Mouse (Mus musculus) adrenal gland, adult (tissue): ENCODE measurements around the gene Abcd1.
"Not testable (repeated sequence)": the region's sequence is repeated elsewhere in the genome, so short reads cannot be mapped to it uniquely, and the experiment has no call there.

Experiments
- DNase-seq, 2 experiments: peaks; one replicate each; pipeline ENCODE4 v3.0.0; 2022 to 2023; ENCODE audit warnings: low spot score in 1 of 2; ENCODE audit not compliant: inconsistent age in 2 of 2

Abcd1 gene

DNA sequence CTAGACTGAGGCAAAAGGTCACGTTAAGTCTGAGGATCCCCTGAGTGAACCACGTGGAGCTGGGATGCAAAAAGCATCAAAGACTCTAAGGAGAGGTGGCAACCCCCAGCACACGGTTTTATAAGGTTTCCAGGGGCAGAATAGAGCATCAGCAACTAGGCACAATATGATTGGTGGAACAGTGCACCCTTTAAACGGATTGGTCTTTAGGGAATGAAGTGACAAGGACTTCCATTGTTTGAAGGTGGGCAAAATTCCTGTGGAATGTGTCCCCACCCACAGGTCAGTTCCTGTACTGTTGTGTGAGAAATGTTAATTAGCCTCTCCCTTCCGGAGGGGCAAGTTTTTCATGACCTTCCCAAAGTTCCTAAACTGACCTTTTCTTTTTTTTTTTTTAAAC, 22.8 kb downstream of the Abcd1 start:
- no peak for DNase-seq

DNA sequence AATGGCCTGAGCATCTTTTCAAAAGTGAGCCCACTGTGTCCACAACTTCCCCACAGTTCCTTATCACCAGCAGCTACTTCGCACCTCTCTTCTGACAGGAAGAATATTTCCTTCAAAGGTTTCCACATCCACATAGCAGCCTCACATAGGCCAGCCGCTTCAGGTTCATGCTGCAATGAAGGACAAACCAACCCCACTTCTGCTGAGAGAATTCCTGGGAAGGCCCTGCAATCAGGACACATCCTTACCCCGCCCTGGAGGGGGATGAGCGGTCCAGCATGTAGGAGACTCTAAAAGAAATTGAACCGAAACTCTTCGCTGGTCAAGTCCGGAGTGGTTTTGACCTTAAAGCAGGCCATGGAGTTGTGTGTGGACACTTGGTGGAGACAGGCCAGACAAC, 23.4 kb downstream of the Abcd1 start:
- not testable (repeated sequence) for DNase-seq

DNA sequence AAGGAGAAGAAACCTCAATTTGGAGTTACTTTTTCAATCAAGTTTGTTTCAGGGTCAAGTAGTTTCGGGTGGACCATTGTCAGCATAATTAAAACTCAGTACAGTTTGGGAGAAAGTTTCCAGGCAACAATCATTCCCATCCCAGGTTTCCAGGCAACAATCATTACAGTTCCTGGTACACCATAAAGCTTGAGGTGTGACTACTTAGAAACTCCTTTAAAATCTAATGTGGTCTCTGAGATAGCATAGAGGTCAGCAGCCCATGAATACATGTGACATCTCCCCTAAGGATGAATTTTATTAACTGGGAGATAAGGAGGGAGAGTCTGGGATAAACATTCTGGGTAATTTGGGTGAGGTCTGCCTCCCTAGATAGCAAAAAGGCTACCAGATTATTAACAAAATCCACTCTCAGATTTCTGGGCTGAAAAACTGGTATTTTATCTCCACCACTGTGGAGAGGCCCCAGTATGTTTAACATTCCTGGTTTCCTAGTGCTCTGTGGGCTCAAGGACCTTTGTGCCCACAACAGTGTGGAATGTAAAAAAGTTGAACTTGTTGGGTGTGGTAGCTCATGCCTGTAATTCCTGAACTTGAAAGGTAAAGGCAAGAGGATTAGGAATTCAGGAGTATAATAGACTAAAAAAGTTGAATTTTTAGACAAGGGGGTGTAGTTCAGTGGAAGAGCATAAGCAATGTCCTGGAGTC, 28.5 kb downstream of the Abcd1 start:
- DNase-seq, result no peak

DNA sequence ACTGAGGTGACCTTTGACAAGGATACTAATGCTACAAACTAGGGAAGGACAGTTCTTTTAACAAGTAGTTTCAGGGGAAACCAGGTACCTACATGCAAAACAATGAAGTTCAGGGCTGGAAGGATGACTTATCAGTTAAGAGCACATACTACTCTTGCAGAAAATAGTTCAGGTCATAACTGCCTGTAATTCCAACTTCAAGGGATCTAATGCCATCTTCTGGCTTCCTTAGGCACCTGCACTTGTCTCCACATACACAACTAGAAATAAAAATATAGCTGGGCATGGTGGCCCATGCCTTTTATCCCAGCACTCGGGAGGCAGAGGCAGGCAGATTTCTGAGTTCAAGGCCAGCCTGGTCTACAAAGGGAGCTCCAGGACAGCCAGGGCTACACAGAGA, 32.6 kb downstream of the Abcd1 start:
- DNase-seq, result no peak

DNA sequence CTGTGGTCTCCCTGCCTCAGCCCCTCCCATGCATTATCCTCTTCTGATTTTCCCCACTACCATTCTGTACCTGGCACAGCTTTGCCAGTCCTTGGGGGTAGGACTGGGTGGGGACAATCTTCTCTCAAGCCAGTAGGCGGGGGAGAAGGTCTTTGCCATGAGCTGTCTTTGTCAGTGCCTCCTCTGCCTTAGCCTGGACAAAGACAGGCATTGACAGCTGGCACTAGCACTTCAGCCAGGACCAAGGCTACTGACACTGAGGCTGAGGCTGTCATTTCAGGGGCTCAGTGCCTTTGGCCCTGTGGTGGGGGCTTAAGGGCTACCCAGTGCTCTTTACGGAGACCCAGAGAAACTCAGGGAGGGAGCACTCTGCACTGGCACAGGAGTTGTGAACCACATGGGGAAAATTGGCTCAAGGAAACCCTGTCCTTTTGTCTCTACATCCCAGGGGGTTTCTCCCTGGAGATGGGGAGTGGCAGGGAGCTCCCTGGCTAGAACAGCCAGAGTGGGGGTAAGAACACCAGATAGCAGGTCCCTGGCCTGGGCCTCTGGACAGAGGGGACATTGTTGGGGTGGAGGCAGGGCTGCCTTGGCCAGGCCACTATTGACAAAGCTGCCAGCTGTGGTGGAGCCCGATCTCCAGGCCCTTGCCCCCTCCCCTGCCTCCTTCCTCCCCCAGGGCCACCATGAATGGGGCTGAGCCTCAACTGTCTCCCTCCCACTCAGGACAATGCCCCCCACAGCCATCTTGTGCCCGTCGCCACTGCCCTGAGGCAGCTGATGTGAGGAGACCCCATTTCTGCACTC, 40.1 kb downstream of the Abcd1 start, which contains the start of gene Plxnb3:
Gene Plxnb3, plus strand, starts transcription at position 757 of the 807 bp plus-strand sequence.
- no peak for DNase-seq

DNA sequence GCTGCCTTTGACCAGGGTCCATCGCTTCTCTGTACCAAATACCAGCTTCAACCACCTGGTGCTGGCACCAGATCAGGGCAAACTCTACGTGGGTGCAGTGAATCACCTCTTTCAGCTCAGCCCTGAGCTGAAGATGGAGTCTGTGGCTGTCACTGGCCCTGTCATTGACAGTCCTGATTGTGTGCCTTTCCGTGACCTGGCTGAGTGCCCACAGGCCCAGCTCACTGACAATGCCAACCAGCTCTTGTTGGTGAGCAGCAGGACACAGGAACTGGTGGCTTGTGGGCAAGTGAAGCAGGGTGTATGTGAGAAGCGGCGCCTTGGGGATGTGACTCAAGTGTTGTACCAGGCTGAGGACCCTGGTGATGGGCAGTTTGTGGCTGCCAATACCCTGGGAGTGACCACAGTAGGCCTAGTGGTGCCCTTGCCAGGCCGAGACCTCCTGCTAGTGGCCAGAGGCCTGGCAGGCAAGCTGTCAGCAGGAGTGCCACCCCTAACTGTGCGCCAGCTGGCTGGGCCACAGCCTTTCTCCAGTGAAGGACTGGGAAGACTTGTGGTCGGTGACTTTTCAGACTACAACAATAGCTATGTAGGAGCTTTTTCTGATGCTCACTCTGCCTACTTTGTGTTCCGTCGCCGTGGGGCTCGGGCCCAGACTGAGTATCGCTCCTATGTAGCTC, 42.4 kb downstream of the Abcd1 start:
- DNase-seq, result peak in 1 of 2 experiments; percentile 53

DNA sequence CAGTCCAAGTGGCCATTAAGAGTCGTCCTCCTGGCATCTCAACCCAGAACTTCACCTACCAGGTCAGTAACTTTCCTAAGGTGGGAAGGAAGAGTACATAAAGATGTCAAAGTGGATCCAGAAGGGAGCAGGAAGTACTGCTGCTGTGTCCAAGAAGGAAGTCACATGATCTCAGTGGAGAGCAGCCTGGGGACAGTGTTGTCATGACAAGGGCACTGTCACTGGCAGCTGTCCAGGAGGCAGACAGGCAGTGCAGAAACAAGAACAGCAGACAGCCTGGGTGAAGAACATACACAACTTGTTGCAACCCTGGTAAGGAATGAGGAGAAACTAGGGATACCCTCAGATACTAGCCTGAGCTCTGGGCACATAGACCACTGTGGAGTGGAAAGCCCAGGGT, 48.9 kb downstream of the Abcd1 start:
- peak; percentile 79 to 87 for DNase-seq

DNA sequence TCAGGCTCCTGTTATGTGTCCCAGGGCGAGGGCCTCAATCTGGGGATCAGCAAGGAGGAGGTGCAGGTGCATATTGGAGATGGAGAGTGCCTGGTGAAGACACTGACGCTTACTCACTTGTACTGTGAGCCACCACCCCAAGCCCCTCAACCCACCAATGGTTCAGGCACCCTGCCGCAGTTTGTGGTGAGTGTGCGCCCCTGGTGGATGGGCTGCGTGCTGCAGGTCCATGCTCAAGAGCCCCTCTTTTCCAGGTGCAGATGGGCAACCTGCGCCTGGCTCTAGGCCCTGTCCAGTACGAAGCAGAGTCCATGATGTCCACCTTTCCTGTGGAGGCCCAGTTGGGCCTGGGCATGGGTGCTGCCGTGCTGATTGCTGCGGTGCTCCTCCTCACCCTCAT, 50.9 kb downstream of the Abcd1 start:
- DNase-seq, result peak in 1 of 2 experiments; percentile 11

DNA sequence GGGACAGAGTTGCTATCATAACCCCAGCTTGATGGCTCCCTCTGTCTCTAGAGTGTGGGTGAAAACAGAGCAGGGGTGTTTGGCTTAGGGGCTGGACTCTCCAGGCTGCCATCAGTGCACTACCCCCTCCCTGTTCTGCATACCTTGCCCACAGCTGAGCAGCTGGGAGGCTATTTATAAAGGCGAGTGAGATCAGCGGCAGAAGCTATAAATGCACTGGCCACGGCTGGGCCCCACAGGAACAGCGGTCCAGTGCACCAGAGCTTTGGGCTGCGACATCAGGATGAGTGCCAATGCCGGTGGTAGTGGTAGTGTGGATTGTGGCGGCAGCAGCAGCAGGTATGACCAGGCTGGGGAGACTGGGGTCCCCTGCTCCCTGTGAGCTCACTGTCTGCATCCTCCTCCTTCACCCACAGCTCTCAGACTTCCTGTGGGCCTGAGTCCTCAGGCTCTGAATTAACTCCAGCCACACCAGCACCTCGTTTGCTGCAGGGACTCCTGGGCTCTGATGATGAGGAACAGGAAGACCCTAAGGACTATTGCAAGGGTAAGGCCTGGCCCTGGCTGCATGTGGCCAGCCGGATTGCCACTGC, 57.9 kb downstream of the Abcd1 start, which contains the start of gene Srpk3:
Gene Srpk3, plus strand, starts transcription at position 238 of the 593 bp plus-strand sequence.
- DNase-seq, result no peak

DNA sequence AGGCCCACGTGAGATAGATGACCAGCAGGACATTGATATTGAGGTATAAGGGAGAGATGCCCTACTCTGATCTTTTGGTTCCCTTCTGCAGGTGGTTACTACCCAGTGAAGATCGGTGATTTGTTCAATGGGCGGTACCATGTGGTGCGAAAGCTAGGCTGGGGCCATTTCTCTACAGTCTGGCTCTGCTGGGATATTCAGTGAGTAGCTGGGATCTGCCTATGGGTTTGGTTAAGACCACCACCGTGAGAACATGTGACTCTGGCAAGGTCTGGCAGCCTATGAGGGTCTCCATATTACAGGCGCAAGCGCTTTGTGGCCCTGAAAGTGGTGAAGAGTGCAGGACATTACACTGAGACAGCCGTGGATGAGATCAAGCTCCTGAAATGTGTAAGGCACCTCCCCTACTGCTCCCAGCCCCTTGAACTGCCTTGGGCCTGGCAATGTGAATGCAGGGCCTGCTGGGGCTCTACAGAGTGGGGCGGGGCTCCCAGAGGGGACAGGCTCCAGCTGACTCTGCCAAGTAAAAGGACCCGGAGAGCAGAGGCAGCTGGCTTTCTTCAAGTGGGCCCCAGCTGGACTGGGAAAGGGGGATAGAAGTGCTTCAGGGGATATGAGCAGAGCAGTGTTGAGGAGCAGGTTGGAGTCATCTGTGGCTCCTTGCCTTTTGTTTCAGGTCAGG, 58.5 kb downstream of the Abcd1 start:
- DNase-seq, result no peak

DNA sequence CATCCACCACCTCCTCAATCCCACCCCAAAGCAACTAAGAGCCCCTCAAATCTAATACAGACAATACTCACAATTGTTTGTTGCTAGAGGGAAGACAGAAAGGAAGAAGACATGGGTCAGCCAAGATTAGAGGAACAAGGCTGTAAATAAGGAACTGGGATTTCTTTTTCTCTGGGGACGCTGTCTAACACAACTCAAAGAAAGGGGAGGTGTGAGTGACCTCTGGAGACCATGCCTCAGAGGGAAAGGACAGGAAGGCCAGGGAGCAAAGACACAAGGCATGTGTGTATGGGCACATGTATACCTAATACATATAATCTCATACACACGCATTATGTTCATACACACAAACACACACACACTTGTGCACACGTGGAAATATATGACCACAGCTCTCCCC, 65.8 kb downstream of the Abcd1 start:
- no peak for DNase-seq

DNA sequence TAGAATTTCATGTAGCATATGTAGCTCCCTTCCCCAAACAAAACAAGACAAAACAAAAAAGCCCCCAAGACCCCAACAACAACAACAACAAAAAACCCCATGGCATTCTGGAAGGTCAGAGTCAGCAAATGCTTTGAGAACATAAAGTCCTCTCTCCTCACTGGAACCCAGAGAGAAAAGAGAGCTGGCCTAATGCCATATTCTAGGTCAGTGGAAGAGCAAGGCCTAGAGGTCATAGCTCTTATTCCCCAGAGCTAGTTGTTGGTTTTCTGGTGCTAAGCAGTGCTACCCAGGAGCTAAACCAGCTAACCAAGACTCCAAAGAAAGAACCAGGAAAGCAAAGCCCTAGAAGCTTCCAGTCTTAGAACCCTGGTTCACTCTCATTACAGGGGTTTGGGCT, 69.3 kb downstream of the Abcd1 start:
- DNase-seq, result no peak

DNA sequence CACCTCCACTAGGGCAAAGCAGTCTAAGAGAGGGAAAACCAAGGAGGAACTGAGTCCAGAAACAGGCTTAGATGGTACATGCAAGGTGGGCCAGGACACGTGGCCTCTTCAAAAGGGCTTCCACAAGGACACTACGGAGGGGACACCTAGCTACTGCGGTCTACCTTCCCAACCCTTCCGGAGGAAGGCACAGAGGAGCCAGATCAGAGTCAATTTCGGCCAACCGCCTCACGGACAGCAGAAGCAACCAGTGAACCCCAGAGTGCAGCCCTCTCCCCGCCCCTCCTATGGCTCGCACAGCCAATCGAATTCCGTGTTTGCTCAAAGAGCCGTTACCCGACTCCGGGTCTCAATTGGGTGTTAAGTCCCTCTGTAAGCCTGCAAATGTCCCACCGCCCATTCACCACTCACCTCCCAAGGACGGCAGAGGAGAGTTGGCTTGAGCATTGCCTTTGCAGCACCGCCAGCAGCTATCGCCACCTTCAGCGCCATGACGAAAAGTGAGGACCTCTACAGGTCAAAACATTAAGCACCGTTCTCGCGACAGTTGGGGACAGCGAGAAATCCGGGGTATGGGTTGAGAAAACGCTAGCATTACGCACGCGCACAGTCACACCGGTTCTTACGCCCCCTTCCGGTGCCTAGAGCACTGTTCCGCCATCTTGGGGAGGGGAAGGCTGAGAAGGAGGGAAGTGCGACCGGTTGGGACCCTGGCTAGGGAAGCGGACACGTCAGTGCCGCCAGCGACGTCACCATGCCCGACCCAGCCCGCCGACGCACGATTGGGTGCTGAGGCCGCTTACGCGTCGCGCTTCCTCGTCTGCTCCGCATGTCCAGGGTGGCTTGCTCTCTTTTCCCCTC, 70.2 kb downstream of the Abcd1 start, which contains the start of the genes Idh3g and Ssr4:
Gene Idh3g, minus strand, starts transcription at position 534 of the 861 bp plus-strand sequence.
Gene Ssr4, plus strand, starts transcription at position 665 of the 861 bp plus-strand sequence.
- peak; percentile 95 to 98 for DNase-seq

DNA sequence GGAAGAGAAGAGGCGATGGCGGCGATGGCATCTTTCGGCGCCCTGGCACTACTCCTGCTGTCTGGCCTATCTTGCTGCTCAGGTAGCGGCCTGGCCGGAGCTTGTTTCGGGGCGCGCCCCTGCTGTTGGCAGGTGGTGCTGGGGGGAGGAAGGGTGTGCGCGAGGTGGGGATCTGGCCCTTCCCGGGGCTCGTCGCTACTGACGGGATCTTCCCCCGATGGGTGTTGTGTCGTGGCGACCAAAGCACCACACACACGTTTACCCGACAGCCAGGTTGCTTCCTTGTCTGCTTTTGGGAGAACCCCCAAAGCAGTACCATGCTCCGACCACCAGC, 70.8 kb downstream of the Abcd1 start:
- no peak for DNase-seq
